8 mouse cellular contexts compared by ENCODE assay signal in the genomic region with DNA sequence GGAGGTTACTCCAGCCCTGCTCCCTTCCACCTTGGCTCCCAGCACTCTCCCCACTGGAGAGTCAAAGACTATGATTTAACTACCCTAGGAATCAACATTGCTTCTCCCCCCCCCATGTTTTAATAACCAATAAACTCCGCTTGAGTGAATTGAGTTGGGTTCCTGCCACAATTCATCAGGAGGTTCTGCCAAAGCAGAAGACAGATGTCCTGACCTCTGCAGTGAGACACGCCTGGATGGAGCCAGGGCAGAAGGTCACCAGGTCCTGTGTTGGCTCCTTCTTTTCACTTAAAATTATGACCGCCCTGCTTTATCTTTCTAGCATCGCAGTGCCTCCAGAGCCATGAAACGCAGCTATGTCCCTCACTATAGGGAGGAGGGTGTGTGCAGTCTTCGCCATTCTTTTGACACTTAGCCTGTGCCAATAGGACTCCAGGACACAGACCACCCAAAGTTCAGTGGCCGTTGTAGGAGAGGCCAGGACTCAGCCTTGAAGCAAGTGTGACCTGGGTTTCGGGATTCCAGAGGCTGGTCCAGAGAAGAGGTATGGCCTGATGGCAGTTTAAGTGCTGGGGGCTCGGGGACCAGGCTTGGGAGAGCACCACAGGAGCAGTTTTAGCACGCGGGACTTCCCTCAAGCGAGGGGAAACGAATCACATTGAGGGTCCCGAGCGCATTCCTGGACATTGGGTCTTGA. TPM values are rescaled to one million over a fixed set of nuclear protein-coding genes. Genes with fewer than 3 reads are reported as not detected.
DNase-seq lines count a peak whose midpoint lies in the region; ATAC-seq and TF ChIP-seq lines count a peak whose summit lies in the region.

No protein-coding gene starts in this region.

- no peak overlapping the region for H3K27ac ChIP-seq in embryonic facial prominence, embryonic 12.5 days
- no peak overlapping the region for H3K27ac ChIP-seq in kidney, adult 2 months (ENCODE audit: insufficient read depth, low read depth, low read length)
- H3K27ac ChIP-seq in midbrain, embryonic 11.5 days (ENCODE audit: low read depth, low read length): no peak overlapping the region

- H3K4me3 ChIP-seq in embryonic facial prominence, embryonic 12.5 days: peak overlapping the region; percentile 66
- no peak overlapping the region for H3K4me3 ChIP-seq in kidney, adult 2 months (ENCODE audit: insufficient read depth, low read depth, low read length)
- peak overlapping the region; percentile 67 for H3K4me3 ChIP-seq in midbrain, embryonic 11.5 days (ENCODE audit: low read depth, low read length)

- no peak for TF ChIP-seq POLR2A in kidney, adult 2 months (IDR thresholded peaks at IDR 0.05; ENCODE audit: low read depth, low read length)

- H3K36me3 ChIP-seq in embryonic facial prominence, embryonic 12.5 days: no peaks in the 10 kb centered on the region
- H3K36me3 ChIP-seq in kidney, adult 2 months (ENCODE audit: control insufficient read depth, insufficient read depth, low read length): no peaks in the 10 kb centered on the region
- no peaks in the 10 kb centered on the region for H3K36me3 ChIP-seq in midbrain, embryonic 11.5 days (ENCODE audit: control insufficient read depth, insufficient read depth, low read length)

- H3K27me3 ChIP-seq in embryonic facial prominence, embryonic 12.5 days: peaks cover 37% of the 10 kb centered on the region
- no peaks in the 10 kb centered on the region for H3K27me3 ChIP-seq in kidney, adult 2 months (replicated peaks; ENCODE audit: control insufficient read depth, insufficient read depth, low read length)
- H3K27me3 ChIP-seq in midbrain, embryonic 11.5 days (ENCODE audit: control insufficient read depth, insufficient read depth, low read length): peaks cover 28% of the 10 kb centered on the region

- H3K4me1 ChIP-seq in embryonic facial prominence, embryonic 12.5 days: 0 out of 2 replicates have a peak, but pooled peaks cover 4% of the 10 kb centered on the region
- no peaks in the 10 kb centered on the region for H3K4me1 ChIP-seq in kidney, adult 2 months (ENCODE audit: control insufficient read depth, insufficient read depth, low read length)
- H3K4me1 ChIP-seq in midbrain, embryonic 11.5 days (ENCODE audit: control insufficient read depth, insufficient read depth, low read length): peaks cover 6% of the 10 kb centered on the region; the same call in 1 of the 2 replicates

- peak overlapping the region; percentile 77 for H3K9ac ChIP-seq in embryonic facial prominence, embryonic 12.5 days
- peak overlapping the region; percentile 44 for H3K9ac ChIP-seq in midbrain, embryonic 11.5 days (ENCODE audit: low read length)

- DNase-seq in cerebellum, postnatal 10 days: peak; percentile 48 to 51
- no peak for DNase-seq in cerebellum, postnatal 36 days
- DNase-seq in kidney, adult 2 months: peak; percentile 82
- DNase-seq in midbrain, embryonic 11.5 days (ENCODE audit: low spot score, missing footprints): no peak
- DNase-seq in thymus, postnatal 0 days (ENCODE audit: low spot score): no peak
- DNase-seq in cerebellum, postnatal 14 days: no peak
- DNase-seq in adrenal gland, adult 2 months: no peak

- no peak for ATAC-seq in embryonic facial prominence, embryonic 12.5 days (ENCODE audit: insufficient number of reproducible peaks, insufficient read depth, low FRiP score, low TSS enrichment)
- ATAC-seq in midbrain, embryonic 11.5 days (ENCODE audit: low FRiP score): peak; percentile 40

- no peak for TF ChIP-seq CTCF in kidney, adult 2 months (conservative IDR thresholded peaks at IDR 0.05; ENCODE audit: insufficient read depth, insufficient read length, low read depth, low read length)

- no peaks in the 10 kb centered on the region for H3K9me3 ChIP-seq in embryonic facial prominence, embryonic 12.5 days
- no peaks in the 10 kb centered on the region for H3K9me3 ChIP-seq in midbrain, embryonic 11.5 days (ENCODE audit: control insufficient read depth, low read length)

- H3K4me2 ChIP-seq in embryonic facial prominence, embryonic 12.5 days (replicated peaks): peak overlapping the region; percentile 100
- H3K4me2 ChIP-seq in midbrain, embryonic 11.5 days: peak overlapping the region; percentile 99

- WGBS in embryonic facial prominence, embryonic 12.5 days: 31% methylated on average over 15 of the region's 15 CpGs
- WGBS in kidney, adult 2 months: 6% methylated on average over 15 of the region's 15 CpGs
- 33% methylated on average over 15 of the region's 15 CpGs for WGBS in midbrain, embryonic 11.5 days

RNA-seq across cellular contexts. Expression of a gene that starts 0.5 kb away (rescaled TPM):
- polyA plus RNA-seq in embryonic facial prominence, embryonic 12.5 days (2016; fragmentation: Nextera tagmentation; extraction: Ambion mirVana): 0.26 and 0.46 TPM in 2 replicates
- polyA plus RNA-seq in kidney, adult 2 months (2012; rRNA removed): 0.11 and 0.24 TPM in 2 replicates
- 0.55 and 0.92 TPM in 2 replicates for polyA plus RNA-seq in midbrain, embryonic 11.5 days (2014; fragmentation: Nextera tagmentation; extraction: Ambion mirVana)
- 0.08 and 0.21 TPM in 2 replicates for polyA plus RNA-seq in thymus, postnatal 0 days (2015; fragmentation: Nextera tagmentation; extraction: Ambion mirVana)
- 1 to 10 TPM in 1 of 2 experiments, under 1 TPM in 1; 0.43 to 1.0 TPM for total RNA-seq in adrenal gland, adult 2 months (2021)
- polyA plus RNA-seq in adrenal gland, adult 2 months (2012; rRNA removed): 0.71 and 0.83 TPM in 2 replicates

RNA-seq across cellular contexts. Expression of a gene that starts 54.6 kb away (rescaled TPM):
- polyA plus RNA-seq in embryonic facial prominence, embryonic 12.5 days (2016; fragmentation: Nextera tagmentation; extraction: Ambion mirVana): 39.3 and 46.2 TPM in 2 replicates
- 20.0 and 23.0 TPM in 2 replicates for polyA plus RNA-seq in kidney, adult 2 months (2012; rRNA removed)
- 41.2 and 44.1 TPM in 2 replicates for polyA plus RNA-seq in midbrain, embryonic 11.5 days (2014; fragmentation: Nextera tagmentation; extraction: Ambion mirVana)
- 42.0 and 44.5 TPM in 2 replicates for polyA plus RNA-seq in thymus, postnatal 0 days (2015; fragmentation: Nextera tagmentation; extraction: Ambion mirVana)
- 10 to 100 TPM; 69.8 to 79.9 TPM for total RNA-seq in adrenal gland, adult 2 months (2021)
- 20.2 and 20.5 TPM in 2 replicates for polyA plus RNA-seq in adrenal gland, adult 2 months (2012; rRNA removed)

Comparison
In these comparisons a context has a peak if more than half of its experiments do, and no peak if none do; other contexts are left out.
1. DNase-seq: peak in cerebellum, postnatal 10 days (2 of 2) and kidney, adult 2 months (single experiment); none in cerebellum, postnatal 36 days (0 of 2), midbrain, embryonic 11.5 days (single experiment), thymus, postnatal 0 days (single experiment), cerebellum, postnatal 14 days (0 of 2) and adrenal gland, adult 2 months (single experiment).